Mouse (Mus musculus): ENCODE data around the gene Itih1.

GRCm38 (mm10) chr14:30959031-30959430, 15.9 kb upstream of the Itih1 start:
- TF ChIP-seq EP300 (IDR thresholded peaks at IDR 0.05; ENCODE audit: low read depth) (no peak), CTCF (IDR thresholded peaks at IDR 0.05; ENCODE audit: low read depth) (no peak)

All from liver, postnatal 0 days (tissue).